In the genomic region with DNA sequence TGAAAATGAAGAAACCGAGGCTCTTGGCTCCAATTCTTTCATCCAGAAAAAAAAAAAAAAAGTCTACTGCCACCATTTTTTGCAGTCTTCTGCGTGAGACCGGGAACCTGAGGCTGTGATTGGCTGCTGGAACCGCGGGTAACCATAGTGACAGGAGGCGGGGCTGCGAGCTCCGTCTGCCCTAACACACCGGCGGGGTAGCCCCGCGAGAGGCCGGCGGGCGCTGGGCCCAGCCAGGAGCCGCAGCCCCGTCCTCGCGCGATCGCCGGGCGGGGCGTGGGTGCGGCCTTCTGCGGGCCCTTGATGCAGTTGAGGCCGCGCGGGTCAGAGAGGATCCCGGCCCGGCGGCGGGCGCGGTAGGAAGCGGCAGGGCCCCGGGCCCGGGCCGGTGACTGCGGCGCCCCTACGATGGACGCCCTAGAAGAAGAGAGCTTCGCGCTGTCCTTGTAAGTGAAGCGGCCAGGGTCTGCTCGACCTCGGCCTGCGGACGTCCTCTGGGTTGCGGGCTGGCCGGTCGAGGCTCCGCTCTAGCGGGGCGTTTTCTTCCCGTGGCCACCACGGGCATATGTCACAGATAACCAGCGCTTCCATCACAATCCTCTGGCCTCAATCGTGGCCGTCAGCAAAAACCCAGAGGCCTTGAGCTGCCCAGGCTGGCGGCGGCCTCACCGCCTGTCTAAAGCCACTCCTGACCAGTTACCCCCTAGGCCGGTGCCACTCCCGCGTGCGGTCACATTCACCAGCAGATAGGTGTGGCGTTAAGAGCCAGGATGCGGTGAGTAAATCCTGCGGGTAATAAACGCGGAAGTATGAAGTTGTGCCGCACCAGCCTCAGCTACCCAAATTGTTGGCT, we compare ENCODE assay signal across 8 mouse cellular contexts. TPM values are rescaled to one million over a fixed set of nuclear protein-coding genes. Genes with fewer than 3 reads are reported as not detected.
A peak's percentile ranks its signal among the peaks of the same experiment; 100 is the strongest.
DNase-seq lines count a peak whose midpoint lies in the region; ATAC-seq and TF ChIP-seq lines count a peak whose summit lies in the region.

TSS of gene Arl2bp (plus strand) at position 145 of the 853 bp plus-strand sequence.

- peak within 1 kb of the TSS; percentile 89 for H3K4me3 ChIP-seq in cortical plate, adult 2 months (ENCODE audit: insufficient read depth, low read length)

- DNase-seq in gastrocnemius, postnatal 10 days, result peak; percentile 93
- DNase-seq in induced T-regulatory cell, adult 2 months (ENCODE audit: low read depth), result peak; percentile 95
- DNase-seq in left cerebral cortex, adult 9 months (ENCODE audit: low spot score in 2 of 2), result peak; percentile 88 to 93
- DNase-seq in right cerebral cortex, postnatal 14 days, result peak; percentile 94
- peak; percentile 86 to 94 for DNase-seq in urinary bladder, postnatal 36 days (ENCODE audit: low spot score in 2 of 2)

- peaks cover 2% of the 10 kb centered on the region; the same call in 1 of the 2 replicates for H3K4me1 ChIP-seq in cortical plate, adult 2 months (ENCODE audit: control insufficient read depth, insufficient read depth, low read length)

- ATAC-seq in activated CD4-positive, CD25-positive, alpha-beta regulatory T cell, adult 4 months, result peak; percentile 96
- ATAC-seq in megakaryocyte progenitor cell, adult 5-6 weeks (replicated peaks; ENCODE audit: poor library complexity), result peak; percentile 100

- TF ChIP-seq CTCF in cortical plate, adult 2 months (IDR thresholded peaks at IDR 0.05; ENCODE audit: extremely low read depth, insufficient read depth, low read length), result no peak

- peak; percentile 56; the same call in 1 of the 2 replicates for TF ChIP-seq POLR2A in cortical plate, adult 2 months (IDR thresholded peaks at IDR 0.05; ENCODE audit: extremely low read depth, insufficient read depth, low read length)

- H3K27ac ChIP-seq in cortical plate, adult 2 months (ENCODE audit: insufficient read depth, low read length), result peak within 1 kb of the TSS; percentile 92

RNA-seq across cellular contexts. Expression of gene Arl2bp, which starts in this region (rescaled TPM):
- 10 to 100 TPM; 30.1 to 30.5 TPM for polyA plus RNA-seq in activated CD4-positive, CD25-positive, alpha-beta regulatory T cell, adult 4 months (2017; shearing (Covaris generic))
- 234 and 235 TPM in 2 replicates for polyA plus RNA-seq in cortical plate, adult 2 months (2012; rRNA removed)
- 10 to 100 TPM; 73.8 to 76.3 TPM for total RNA-seq in gastrocnemius, postnatal 10 days (2021)
- 21.1 and 26.4 TPM in 2 replicates for total RNA-seq in megakaryocyte progenitor cell, adult 5-6 weeks (2015)
- 73.3 and 75.1 TPM in 2 replicates for total RNA-seq in megakaryocyte progenitor cell, adult 5-6 weeks (2017)

Comparison
In these comparisons a context has a peak if more than half of its experiments do, and no peak if none do; other contexts are left out.
1. Peak in every context shown above with its lines: DNase-seq, ATAC-seq, H3K4me3 ChIP-seq and H3K27ac ChIP-seq.